Mouse (Mus musculus) kidney, adult 10 weeks (tissue): Measurements from ENCODE around the gene Strc. TPM values are rescaled to one million over a fixed set of nuclear protein-coding genes. Genes with fewer than 3 reads are reported as not detected.

ENCODE experiments used
- polyA plus RNA-seq: library from polyadenylated mRNA; stranded (reverse); fragments of 350-450 nt; fragmentation: Illumina TruSeq; extraction: RNeasy Lipid Tissue Mini Kit (QIAGEN cat#74804); gene quantifications from one replicate; pipeline ENCODE4 v1.2.3, GENCODE M21; 2014; ENCODE audit warnings: low read depth, low replicate concordance

Strc gene
- polyA plus RNA-seq = not detected

GRCm38 (mm10) chr2:121386961-121387575 lies at the start of gene Strc:
Strc (minus strand) TSS chr2:121387168.

GRCm38 (mm10) chr2:121413387-121414042 lies 26.5 kb upstream of the Strc start, which contains the start of the genes Pdia3 and Catsper2:
Pdia3 (plus strand) TSS chr2:121413775.
Catsper2 (minus strand) TSS chr2:121413792.

GRCm38 (mm10) chr2:121357494-121357893 lies 29.5 kb downstream of the Strc start, which contains the start of gene Ckmt1:
Ckmt1 (plus strand) TSS chr2:121357714.

GRCm38 (mm10) chr2:121354820-121355592 lies 32.0 kb downstream of the Strc start, which contains the start of gene Ppip5k1:
Ppip5k1 (minus strand) TSS chr2:121355396.

Other genes with a start within 250 kb of the Strc start
- 34.4 TPM for gene Adal, start 246.7 kb downstream of the Strc start, polyA plus RNA-seq
- 5.6 TPM for gene Lcmt2, start 246.5 kb downstream of the Strc start, polyA plus RNA-seq
- gene Tubgcp4, start 216.5 kb downstream of the Strc start, polyA plus RNA-seq = 49.1 TPM
- 32.5 TPM for gene Zscan29, start 216.0 kb downstream of the Strc start, polyA plus RNA-seq
- 7.5 TPM for gene Trp53bp1, start 115.8 kb downstream of the Strc start, polyA plus RNA-seq
- gene Map1a, start 97.6 kb downstream of the Strc start, polyA plus RNA-seq = 0.08 TPM
- gene Ppip5k1, start 31.8 kb downstream of the Strc start, polyA plus RNA-seq = 14.8 TPM
- gene Ckmt1, start 29.5 kb downstream of the Strc start, polyA plus RNA-seq = 14.6 TPM
- 1,198 TPM for gene Pdia3, start 26.6 kb upstream of the Strc start, polyA plus RNA-seq
- 1.3 TPM for gene Catsper2, start 26.6 kb upstream of the Strc start, polyA plus RNA-seq
- gene Ell3, start 57.1 kb upstream of the Strc start, polyA plus RNA-seq = 9.0 TPM
- gene Serf2, start 62.0 kb upstream of the Strc start, polyA plus RNA-seq = 91.2 TPM
- 37.1 TPM for gene Hypk, start 66.1 kb upstream of the Strc start, polyA plus RNA-seq
- gene Serinc4, start 69.6 kb upstream of the Strc start, polyA plus RNA-seq = not detected
- gene Mfap1b, start 86.9 kb upstream of the Strc start, polyA plus RNA-seq = 57.1 TPM
- 58.8 TPM for gene Mfap1a, start 119.5 kb upstream of the Strc start, polyA plus RNA-seq
- 7.2 TPM for gene Wdr76, start 119.6 kb upstream of the Strc start, polyA plus RNA-seq